ENCODE assay signal across 33 mouse cellular contexts in genomic region chr5:75145341-75145740, GRCm38 (mm10). TPM values are rescaled to one million over a fixed set of nuclear protein-coding genes. Genes with fewer than 3 reads are reported as not detected.
DNase-seq lines count a peak whose midpoint lies in the region; ATAC-seq and TF ChIP-seq lines count a peak whose summit lies in the region.
"Had no signal": no experiment of that assay in that cellular context is flagged by ENCODE, and none has a peak within 500 bp of the region (broad histone marks: within the 10 kb centered on the region; RNA-seq: fewer than 3 reads in every experiment).

No protein-coding gene starts in this region.

- H3K9me3 ChIP-seq in forebrain, postnatal 0 days (ENCODE audit: low read length), result no peaks in the 10 kb centered on the region
- H3K9me3 ChIP-seq in forebrain, embryonic 12.5 days, result no peaks in the 10 kb centered on the region
- no peaks in the 10 kb centered on the region for H3K9me3 ChIP-seq in kidney, postnatal 0 days (replicated peaks; ENCODE audit: low read length)
- H3K9me3 ChIP-seq: embryonic facial prominence, embryonic 10.5 days; embryonic facial prominence, embryonic 15.5 days; forebrain, embryonic 13.5 days; G1E; heart, embryonic 10.5 days; hindbrain, embryonic 13.5 days; limb, embryonic 10.5 days; limb, embryonic 15.5 days; liver, embryonic 13.5 days; midbrain, embryonic 13.5 days; neural tube, embryonic 15.5 days; stomach, embryonic 15.5 days had no signal

- 81% methylated on average over 2 of the region's 2 CpGs for WGBS in forebrain, postnatal 0 days
- 81% methylated on average over 2 of the region's 2 CpGs for WGBS in forebrain, embryonic 12.5 days
- WGBS in kidney, postnatal 0 days, result 78% methylated on average over 2 of the region's 2 CpGs

- no peak overlapping the region for H3K27ac ChIP-seq in forebrain, postnatal 0 days (ENCODE audit: low read depth, low read length)
- H3K27ac ChIP-seq in forebrain, embryonic 12.5 days, result no peak overlapping the region
- no peak overlapping the region for H3K27ac ChIP-seq in kidney, postnatal 0 days
- H3K27ac ChIP-seq: embryonic facial prominence, embryonic 15.5 days; forebrain, embryonic 13.5 days; heart, embryonic 10.5 days; hindbrain, embryonic 13.5 days; limb, embryonic 15.5 days; liver, embryonic 13.5 days; midbrain, embryonic 13.5 days; neural tube, embryonic 15.5 days; stomach, embryonic 15.5 days had no signal

- no peak overlapping the region for H3K4me2 ChIP-seq in forebrain, postnatal 0 days (ENCODE audit: low read depth)
- H3K4me2 ChIP-seq in forebrain, embryonic 12.5 days, result no peak overlapping the region
- H3K4me2 ChIP-seq in kidney, postnatal 0 days (ENCODE audit: low read length), result no peak overlapping the region
- H3K4me2 ChIP-seq: embryonic facial prominence, embryonic 15.5 days; forebrain, embryonic 13.5 days; hindbrain, embryonic 13.5 days; limb, embryonic 15.5 days; liver, embryonic 13.5 days; midbrain, embryonic 13.5 days; neural tube, embryonic 15.5 days; stomach, embryonic 15.5 days had no signal

- no peak for ATAC-seq in forebrain, postnatal 0 days
- ATAC-seq in forebrain, embryonic 12.5 days (ENCODE audit: low FRiP score), result no peak
- ATAC-seq in kidney, postnatal 0 days (replicated peaks; ENCODE audit: low FRiP score, low read depth), result no peak
- no peak for ATAC-seq in megakaryocyte, adult 5-6 weeks (ENCODE audit: poor library complexity, severe bottlenecking)
- ATAC-seq: forebrain, embryonic 13.5 days; midbrain, embryonic 13.5 days had no signal

- TF ChIP-seq CTCF in forebrain, postnatal 0 days (IDR thresholded peaks at IDR 0.05; ENCODE audit: low read depth), result 0 out of 2 replicates have a peak, but pooled peaks have one; percentile 13
- TF ChIP-seq CTCF in kidney, postnatal 0 days (IDR thresholded peaks at IDR 0.05; ENCODE audit: low read depth), result peak; percentile 39

- peaks cover 51% of the 10 kb centered on the region for H3K27me3 ChIP-seq in forebrain, postnatal 0 days (ENCODE audit: insufficient read depth, low read length)
- peaks cover 81% of the 10 kb centered on the region for H3K27me3 ChIP-seq in forebrain, embryonic 12.5 days
- peaks cover 25% of the 10 kb centered on the region; the same call in 1 of the 2 replicates for H3K27me3 ChIP-seq in kidney, postnatal 0 days (ENCODE audit: insufficient read depth, low read length)

- no peak overlapping the region for H3K4me3 ChIP-seq in forebrain, postnatal 0 days (ENCODE audit: low read depth, low read length)
- no peak overlapping the region for H3K4me3 ChIP-seq in forebrain, embryonic 12.5 days (replicated peaks)
- no peak overlapping the region for H3K4me3 ChIP-seq in kidney, postnatal 0 days (replicated peaks; ENCODE audit: low read depth, low read length)
- H3K4me3 ChIP-seq: embryonic facial prominence, embryonic 10.5 days; embryonic facial prominence, embryonic 15.5 days; forebrain, embryonic 13.5 days; heart, embryonic 10.5 days; hindbrain, embryonic 13.5 days; limb, embryonic 10.5 days; limb, embryonic 15.5 days; liver, embryonic 13.5 days; midbrain, embryonic 13.5 days; neural tube, embryonic 15.5 days; stomach, embryonic 15.5 days had no signal

- DNase-seq in forebrain, postnatal 0 days, result no peak
- peak; percentile 38 for DNase-seq in kidney, postnatal 0 days (ENCODE audit: low spot score)
- no peak for DNase-seq in kidney, postnatal 10 days
- peak; percentile 31 for DNase-seq in testis, postnatal 10 days (ENCODE audit: low spot score)
- DNase-seq in testis, postnatal 14 days (ENCODE audit: low spot score), result no peak
- no peak for DNase-seq in cerebellum, adult 9-11 months
- DNase-seq: adrenal gland, adult 2 months; adrenal gland, postnatal 36 days; cerebellum, adult 2 months; cerebellum, postnatal 25 days; heart, postnatal 36 days; kidney, adult 11 months; kidney, postnatal 36 days; layer of hippocampus, postnatal 36 days; liver, embryonic 13.5 days; lung, adult 18-20 months; lung, postnatal 14 days; right cerebral cortex, postnatal 25 days; thymus, adult 2 months had no signal

- no peaks in the 10 kb centered on the region for H3K4me1 ChIP-seq in forebrain, postnatal 0 days (ENCODE audit: insufficient read depth)
- peaks cover 32% of the 10 kb centered on the region for H3K4me1 ChIP-seq in forebrain, embryonic 12.5 days
- H3K4me1 ChIP-seq in kidney, postnatal 0 days (replicated peaks; ENCODE audit: insufficient read depth, low read length), result peaks cover 9% of the 10 kb centered on the region; the same call in 1 of the 2 replicates

- H3K36me3 ChIP-seq in forebrain, postnatal 0 days (ENCODE audit: insufficient read depth), result no peaks in the 10 kb centered on the region
- no peaks in the 10 kb centered on the region for H3K36me3 ChIP-seq in forebrain, embryonic 12.5 days (replicated peaks)
- no peaks in the 10 kb centered on the region for H3K36me3 ChIP-seq in kidney, postnatal 0 days (ENCODE audit: insufficient read depth, low read length)
- H3K36me3 ChIP-seq: embryonic facial prominence, embryonic 10.5 days; embryonic facial prominence, embryonic 15.5 days; G1E; heart, embryonic 10.5 days; hindbrain, embryonic 13.5 days; limb, embryonic 10.5 days; limb, embryonic 15.5 days; liver, embryonic 13.5 days; midbrain, embryonic 13.5 days; neural tube, embryonic 15.5 days; stomach, embryonic 15.5 days had no signal

- H3K9ac ChIP-seq in forebrain, postnatal 0 days, result no peak overlapping the region
- no peak overlapping the region for H3K9ac ChIP-seq in forebrain, embryonic 12.5 days
- no peak overlapping the region for H3K9ac ChIP-seq in kidney, postnatal 0 days (ENCODE audit: low read depth, low read length)
- H3K9ac ChIP-seq: embryonic facial prominence, embryonic 15.5 days; forebrain, embryonic 13.5 days; hindbrain, embryonic 13.5 days; limb, embryonic 15.5 days; liver, embryonic 13.5 days; midbrain, embryonic 13.5 days; neural tube, embryonic 15.5 days; stomach, embryonic 15.5 days had no signal

RNA-seq across cellular contexts. Expression of gene Pdgfra, which starts 6.8 kb away (rescaled TPM):
- total RNA-seq in forebrain, postnatal 0 days (2014; rRNA removed), result 43.9 and 49.9 TPM in 2 replicates
- 10.0 and 14.0 TPM in 2 replicates for polyA plus RNA-seq in forebrain, postnatal 0 days (2015; fragmentation: Nextera tagmentation; extraction: Ambion mirVana)
- 15.7 and 18.9 TPM in 2 replicates for polyA plus RNA-seq in forebrain, embryonic 12.5 days (2016; fragmentation: Nextera tagmentation; extraction: Ambion mirVana)
- 23.4 and 23.8 TPM in 2 replicates for polyA plus RNA-seq in kidney, postnatal 0 days (2015; fragmentation: Nextera tagmentation; extraction: Ambion mirVana)
- 0.04 TPM in 1 of 2 replicates, not detected in the other for total RNA-seq in megakaryocyte, adult 5-6 weeks (2015)
- total RNA-seq in megakaryocyte, adult 5-6 weeks (2017), result 0.12 and 0.29 TPM in 2 replicates
- total RNA-seq: megakaryocyte-erythroid progenitor cell, adult 5-6 weeks had no signal
- polyA plus RNA-seq: G1E had no signal

Comparison
In these comparisons a context has a peak if more than half of its experiments do, and no peak if none do; other contexts are left out.
1. DNase-seq: peak in kidney, postnatal 0 days (single experiment) and testis, postnatal 10 days (single experiment); none in forebrain, postnatal 0 days (single experiment), kidney, postnatal 10 days (single experiment), testis, postnatal 14 days (single experiment) and cerebellum, adult 9-11 months (single experiment).